Mouse (Mus musculus) ES-Bruce4 (cell line): ENCODE measurements around the gene Prr12.

Source experiments
- CTCF ChIP-seq: IDR thresholded peaks from one replicate; pipeline ENCODE4 v1.8.1; 2011; ENCODE audit warnings: low read depth, low read length
- EP300 ChIP-seq: IDR thresholded peaks from 2 replicates; pipeline ENCODE4 v1.6.1; 2011; ENCODE audit warnings: low read depth, low read length; ENCODE audit not compliant: insufficient read depth
- POLR2A ChIP-seq: IDR thresholded peaks from one replicate; pipeline ENCODE4 v1.8.1; 2011; ENCODE audit warnings: low read length; ENCODE audit not compliant: insufficient read depth

- TF ChIP-seq CTCF = no peak
- no peak for TF ChIP-seq EP300
- TF ChIP-seq POLR2A = no peak
Observed at GRCm38 (mm10) chr7:44996672-44997071, 56.0 kb downstream of the Prr12 start.
